Mouse (Mus musculus) midbrain, embryonic 15.5 days (tissue): ENCODE data around the gene BC052040. TPM values are rescaled to one million over a fixed set of nuclear protein-coding genes. Genes with fewer than 3 reads are reported as not detected.

ENCODE experiments used
- ATAC-seq: fragments of 200-750 bp; cut with Nextera tagmentation; replicated peaks from 2 replicates; pipeline ENCODE4 v1.8.0; 2017; ENCODE audit warnings: moderate TSS enrichment
- H3K27ac ChIP-seq: fragments of 300-500 bp; sonication (generic); 2 replicates; pipeline ENCODE4 v1.5.1; 2015; ENCODE audit warnings: mild to moderate bottlenecking, inconsistent platforms
- H3K27me3 ChIP-seq: fragments of 300-500 bp; sonication (generic); replicated peaks from 2 replicates; pipeline ENCODE4 v1.6.1; 2015; ENCODE audit warnings: inconsistent platforms
- H3K36me3 ChIP-seq: fragments of 300-500 bp; sonication (generic); replicated peaks from 2 replicates; pipeline ENCODE4 v1.6.1; 2015; ENCODE audit warnings: inconsistent platforms
- H3K4me1 ChIP-seq: fragments of 300-500 bp; sonication (generic); 2 replicates; pipeline ENCODE4 v1.6.1; 2015; ENCODE audit warnings: inconsistent platforms
- H3K4me2 ChIP-seq: fragments of 300-500 bp; sonication (generic); 2 replicates; pipeline ENCODE4 v1.6.1; 2015; ENCODE audit warnings: inconsistent platforms, mild to moderate bottlenecking, moderate library complexity
- H3K4me3 ChIP-seq: fragments of 300-500 bp; sonication (generic); 2 replicates; pipeline ENCODE4 v1.5.1; 2015; ENCODE audit warnings: mild to moderate bottlenecking, inconsistent platforms
- H3K9ac ChIP-seq: fragments of 300-500 bp; sonication (generic); 2 replicates; pipeline ENCODE4 v1.6.1; 2015; ENCODE audit warnings: mild to moderate bottlenecking, inconsistent platforms
- H3K9me3 ChIP-seq: fragments of 300-500 bp; sonication (generic); 2 replicates; pipeline ENCODE4 v1.6.1; 2016; ENCODE audit warnings: inconsistent platforms
- WGBS: fragments of 180-500 bp; shearing (Covaris S2); methylation state at CpG from one replicate; pipeline ENCODE4 v1.1.7; 2015; ENCODE audit warnings: mixed read lengths; 5-methylcytosine and 5-hydroxymethylcytosine counted together
- polyA plus RNA-seq: library from polyadenylated mRNA; unstranded; fragments of >200 nt; fragmentation: Nextera tagmentation; extraction: Ambion mirVana; gene quantifications from 2 replicates; pipeline ENCODE4 v1.2.1, GENCODE M21; 2015

The BC052040 gene
- polyA plus RNA-seq, 1 experiment from 2014 or later = 19.6 TPM

DNA sequence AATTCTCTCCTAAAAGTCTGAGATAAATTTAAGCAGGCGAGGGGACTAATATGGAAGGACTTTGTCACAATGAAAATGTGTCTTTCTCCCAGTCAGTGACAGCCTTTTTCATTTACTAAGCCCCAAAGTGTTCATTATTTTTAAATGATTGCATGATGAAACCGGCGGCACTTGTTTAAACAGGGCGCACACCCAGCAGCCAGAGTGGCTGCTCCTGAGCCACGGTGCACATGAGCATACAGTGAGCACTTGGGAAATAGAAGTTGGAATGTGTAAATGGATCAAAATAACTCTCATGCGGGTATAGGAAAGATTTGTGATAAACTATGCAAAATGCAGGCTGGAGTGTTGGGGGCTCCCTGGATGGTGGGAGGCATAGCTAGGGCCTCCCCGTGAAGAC is 169.7 kb downstream of the BC052040 start:
- no peak overlapping the region for H3K27ac ChIP-seq
- H3K27me3 ChIP-seq = no peaks in the 10 kb centered on the region
- no peaks in the 10 kb centered on the region for H3K9me3 ChIP-seq
- no peak overlapping the region for H3K9ac ChIP-seq
- no peak overlapping the region for H3K4me3 ChIP-seq
- no peak for ATAC-seq
- H3K36me3 ChIP-seq = no peaks in the 10 kb centered on the region
- WGBS = 72% methylated on average over 7 of the region's 7 CpGs
- H3K4me1 ChIP-seq = no peaks in the 10 kb centered on the region
- H3K4me2 ChIP-seq = no peak overlapping the region

GRCm38 (mm10) chr2:115757685-115758084 is 176.2 kb downstream of the BC052040 start:
- Histone ChIP-seq H3K4me1 (no peaks in the 10 kb centered on the region), H3K9me3 (no peaks in the 10 kb centered on the region), H3K36me3 (no peaks in the 10 kb centered on the region), H3K27me3 (no peaks in the 10 kb centered on the region), H3K9ac (no peak overlapping the region), H3K4me3 (no peak overlapping the region), H3K4me2 (no peak overlapping the region), H3K27ac (no peak overlapping the region)
- ATAC-seq = no peak
- WGBS = 72% methylated on average over 6 of the region's 6 CpGs

- Histone ChIP-seq H3K4me2 (no peak overlapping the region), H3K4me3 (no peak overlapping the region), H3K36me3 (no peaks in the 10 kb centered on the region), H3K27ac (no peak overlapping the region), H3K9me3 (no peaks in the 10 kb centered on the region), H3K9ac (no peak overlapping the region), H3K27me3 (no peaks in the 10 kb centered on the region), H3K4me1 (no peaks in the 10 kb centered on the region)
- WGBS = 90% methylated on average over 6 of the region's 6 CpGs
- ATAC-seq = no peak
Observed at GRCm38 (mm10) chr2:115758542-115758941, 177.0 kb downstream of the BC052040 start.

DNA sequence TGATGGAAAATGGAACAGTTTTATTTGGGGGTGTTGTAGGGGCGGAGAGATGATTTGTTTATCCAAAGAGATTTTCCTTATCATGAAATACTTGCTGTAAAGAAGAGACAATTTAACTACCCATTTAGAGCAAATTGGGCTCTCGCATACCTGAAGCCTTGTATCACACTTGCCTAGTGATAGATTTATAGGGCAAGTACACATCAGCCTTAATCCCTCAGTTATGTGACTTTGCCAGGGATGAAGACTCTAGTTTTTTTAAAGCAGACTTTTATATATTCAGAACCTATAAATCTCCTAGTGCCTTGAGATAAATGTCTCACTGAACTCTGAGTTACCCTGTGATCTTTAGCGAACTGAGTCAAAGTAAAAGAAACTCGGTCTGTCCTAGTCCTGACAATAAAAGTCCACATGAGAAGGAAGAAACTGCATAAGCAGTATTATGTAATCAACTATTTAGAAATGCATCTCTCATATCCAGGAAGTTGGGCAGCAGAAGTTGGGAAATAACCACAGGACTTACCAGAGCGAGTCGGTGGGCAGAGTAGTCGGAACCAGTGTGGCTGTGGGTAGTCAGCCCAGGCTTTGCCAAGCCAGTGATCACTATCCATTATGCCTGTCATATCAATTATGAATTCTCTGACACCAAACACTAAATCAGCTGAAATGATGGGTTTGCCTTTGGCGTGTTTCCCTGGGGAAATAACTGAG is 183.2 kb downstream of the BC052040 start:
- Histone ChIP-seq H3K36me3 (no peaks in the 10 kb centered on the region), H3K9me3 (no peaks in the 10 kb centered on the region), H3K4me2 (no peak overlapping the region), H3K4me3 (no peak overlapping the region), H3K4me1 (no peaks in the 10 kb centered on the region), H3K9ac (no peak overlapping the region), H3K27me3 (no peaks in the 10 kb centered on the region), H3K27ac (no peak overlapping the region)
- 92% methylated on average over 8 of the region's 8 CpGs for WGBS
- ATAC-seq = no peak

GRCm38 (mm10) chr2:115769597-115770305 is 188.2 kb downstream of the BC052040 start:
- H3K4me1 ChIP-seq = no peaks in the 10 kb centered on the region
- no peaks in the 10 kb centered on the region for H3K36me3 ChIP-seq
- H3K27me3 ChIP-seq = no peaks in the 10 kb centered on the region
- H3K9me3 ChIP-seq = no peaks in the 10 kb centered on the region
- WGBS = 92% methylated on average over 10 of the region's 10 CpGs
- no peak overlapping the region for H3K27ac ChIP-seq
- H3K4me2 ChIP-seq = no peak overlapping the region
- H3K4me3 ChIP-seq = no peak overlapping the region
- ATAC-seq = no peak
- no peak overlapping the region for H3K9ac ChIP-seq

- Histone ChIP-seq H3K4me1 (no peaks in the 10 kb centered on the region), H3K9me3 (no peaks in the 10 kb centered on the region), H3K27ac (no peak overlapping the region), H3K4me3 (no peak overlapping the region), H3K27me3 (no peaks in the 10 kb centered on the region), H3K36me3 (no peaks in the 10 kb centered on the region), H3K4me2 (no peak overlapping the region), H3K9ac (no peak overlapping the region)
- no peak for ATAC-seq
- WGBS = 89% methylated on average over 1 of the region's 1 CpGs
Observed at GRCm38 (mm10) chr2:115772709-115773108, 191.2 kb downstream of the BC052040 start.

GRCm38 (mm10) chr2:115774153-115774908 is 192.8 kb downstream of the BC052040 start:
- Histone ChIP-seq H3K9me3 (no peaks in the 10 kb centered on the region), H3K4me3 (no peak overlapping the region), H3K4me1 (no peaks in the 10 kb centered on the region), H3K27ac (no peak overlapping the region), H3K27me3 (no peaks in the 10 kb centered on the region), H3K36me3 (no peaks in the 10 kb centered on the region), H3K9ac (no peak overlapping the region), H3K4me2 (no peak overlapping the region)
- no peak for ATAC-seq
- WGBS = 87% methylated on average over 5 of the region's 5 CpGs

DNA sequence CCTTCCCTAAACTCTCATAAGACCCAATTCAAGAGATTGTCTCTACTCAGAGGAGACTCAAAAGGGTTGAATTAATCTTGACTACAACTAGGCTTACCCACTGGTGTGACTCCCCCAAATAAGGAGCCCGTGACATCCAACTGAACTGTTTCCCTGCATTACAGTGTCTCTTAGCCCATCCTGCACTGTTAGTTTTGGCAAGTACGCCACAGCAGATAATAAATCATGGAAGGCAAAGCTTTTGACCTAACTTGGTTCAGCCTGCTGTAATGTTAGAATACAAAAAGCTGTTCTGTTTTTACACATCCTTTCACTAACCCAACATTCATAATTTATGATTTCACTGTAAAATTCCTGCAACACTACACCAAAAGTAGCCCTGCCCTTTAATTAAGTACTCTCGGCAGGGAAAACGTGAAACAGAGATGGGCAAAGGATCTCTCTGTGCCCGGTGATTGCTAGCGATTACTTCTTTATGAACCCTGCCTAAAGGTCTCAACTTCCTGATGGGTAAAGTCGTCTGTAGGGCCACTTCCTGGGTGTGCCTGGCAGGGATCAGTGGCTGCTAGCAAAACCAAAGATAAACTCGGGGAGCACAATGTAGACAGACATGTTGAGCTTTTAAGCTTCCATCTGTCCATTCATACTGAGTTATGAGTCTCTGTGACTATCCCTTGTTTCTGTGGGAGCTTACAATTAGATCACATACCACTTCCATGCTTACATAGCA is 194.1 kb downstream of the BC052040 start:
- ATAC-seq = no peak
- H3K27ac ChIP-seq = no peak overlapping the region
- WGBS = 85% methylated on average over 8 of the region's 8 CpGs

DNA sequence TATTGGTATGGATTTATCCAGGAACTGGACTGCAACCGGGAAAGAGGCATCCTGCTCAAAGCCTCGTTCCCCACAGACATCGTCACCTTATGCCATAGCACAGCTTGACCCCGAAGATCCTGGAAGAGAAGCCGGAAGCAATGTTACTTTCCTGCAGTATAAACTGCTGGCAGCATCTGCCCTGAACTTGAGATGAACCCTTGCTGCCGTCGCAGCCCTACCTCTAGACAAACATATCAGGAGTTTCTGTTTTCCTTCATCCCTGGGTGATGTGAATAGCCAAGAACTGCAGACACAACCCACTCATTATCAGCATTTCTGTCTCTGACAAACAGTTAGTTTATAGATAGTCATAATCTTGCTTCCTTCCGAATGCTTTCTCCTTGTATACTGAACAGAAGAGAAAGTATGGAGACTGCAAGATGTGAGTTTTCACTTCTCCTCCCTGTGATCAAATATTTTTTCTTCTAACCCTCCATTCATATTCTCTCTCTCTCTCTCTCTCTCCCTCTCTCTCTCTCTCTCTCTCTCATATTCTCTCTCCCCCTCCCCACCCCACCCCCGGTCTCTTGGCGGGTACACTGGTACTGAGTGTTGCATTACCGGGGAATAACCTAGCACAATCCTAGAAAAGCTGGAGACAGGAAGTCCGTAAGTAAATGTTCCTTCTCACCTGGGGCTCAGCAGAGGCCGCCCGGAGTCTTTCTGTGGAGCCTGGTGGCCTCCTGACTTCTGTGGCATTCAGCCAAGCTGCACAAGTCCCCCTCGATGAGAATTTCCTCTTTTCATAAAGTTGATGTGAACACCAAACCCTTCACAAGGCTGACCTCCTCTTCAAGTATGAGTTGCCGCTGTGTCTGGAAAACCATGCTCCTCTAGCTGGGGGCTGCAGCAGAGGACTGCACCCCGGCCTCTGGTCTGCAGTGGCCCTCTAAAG is 195.7 kb downstream of the BC052040 start:
- Histone ChIP-seq H3K9ac (no peak overlapping the region), H3K9me3 (no peaks in the 10 kb centered on the region), H3K36me3 (no peaks in the 10 kb centered on the region), H3K27me3 (no peaks in the 10 kb centered on the region), H3K27ac (no peak overlapping the region), H3K4me3 (no peak overlapping the region), H3K4me1 (no peaks in the 10 kb centered on the region), H3K4me2 (no peak overlapping the region)
- ATAC-seq = no peak
- 83% methylated on average over 17 of the region's 17 CpGs for WGBS

More for the DNA sequence above, 194.1 kb downstream of the BC052040 start:
- Histone ChIP-seq H3K4me3 (no peak overlapping the region), H3K9me3 (no peaks in the 10 kb centered on the region), H3K27me3 (no peaks in the 10 kb centered on the region), H3K4me2 (no peak overlapping the region), H3K9ac (no peak overlapping the region), H3K36me3 (no peaks in the 10 kb centered on the region), H3K4me1 (no peaks in the 10 kb centered on the region)

DNA sequence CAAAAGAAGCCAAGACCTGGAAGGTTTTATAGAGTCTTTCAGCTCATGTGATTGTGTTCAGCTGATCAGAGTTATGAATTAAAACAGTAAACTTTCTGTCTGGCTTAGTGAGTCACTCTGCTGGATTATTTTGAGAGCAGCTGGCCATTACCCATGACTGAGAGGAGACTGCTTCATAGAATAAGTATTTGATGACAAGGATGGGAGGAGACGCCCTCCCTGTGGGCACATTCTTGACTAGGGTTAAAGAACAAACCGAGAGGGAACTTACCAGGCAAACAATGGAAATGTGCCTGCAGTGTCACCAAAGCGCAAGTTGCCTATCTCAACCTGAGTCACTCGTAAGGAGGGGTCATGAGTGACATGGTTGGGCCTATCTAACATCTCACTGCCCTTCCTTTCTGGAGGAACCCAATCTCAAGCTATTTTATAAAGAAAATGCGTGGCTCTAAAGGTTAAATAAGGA is 199.1 kb downstream of the BC052040 start:
- Histone ChIP-seq H3K36me3 (no peaks in the 10 kb centered on the region), H3K27ac (no peak overlapping the region), H3K4me1 (no peaks in the 10 kb centered on the region), H3K9ac (no peak overlapping the region), H3K4me2 (no peak overlapping the region), H3K9me3 (no peaks in the 10 kb centered on the region), H3K4me3 (no peak overlapping the region), H3K27me3 (no peaks in the 10 kb centered on the region)
- 84% methylated on average over 5 of the region's 5 CpGs for WGBS
- ATAC-seq = no peak

GRCm38 (mm10) chr2:115785687-115786086 is 204.2 kb downstream of the BC052040 start:
- H3K27ac ChIP-seq = no peak overlapping the region
- H3K9ac ChIP-seq = no peak overlapping the region
- H3K4me1 ChIP-seq = no peaks in the 10 kb centered on the region
- ATAC-seq = no peak
- H3K27me3 ChIP-seq = no peaks in the 10 kb centered on the region
- no peak overlapping the region for H3K4me3 ChIP-seq
- no peak overlapping the region for H3K4me2 ChIP-seq
- 45% methylated on average over 6 of the region's 6 CpGs for WGBS
- H3K36me3 ChIP-seq = no peaks in the 10 kb centered on the region
- no peaks in the 10 kb centered on the region for H3K9me3 ChIP-seq
